Mouse (Mus musculus) layer of hippocampus, adult 8-10 months (tissue): ENCODE data around the gene Ctns. TPM values are rescaled to one million over a fixed set of nuclear protein-coding genes. Genes with fewer than 3 reads are reported as not detected.

ENCODE experiments used
- DNase-seq, 2 experiments: peaks; one replicate each; pipeline ENCODE4 v3.0.0; 2022; ENCODE audit warnings: low spot score in 2 of 2
- total RNA-seq, 4 experiments: library from RNA; stranded (reverse); gene quantifications; 2 replicates each; pipeline ENCODE4 v1.2.4; 2022

Ctns gene
- total RNA-seq, 4 experiments from 2014 or later, result 19.0 to 30.4 (median 24.5) TPM

DNA sequence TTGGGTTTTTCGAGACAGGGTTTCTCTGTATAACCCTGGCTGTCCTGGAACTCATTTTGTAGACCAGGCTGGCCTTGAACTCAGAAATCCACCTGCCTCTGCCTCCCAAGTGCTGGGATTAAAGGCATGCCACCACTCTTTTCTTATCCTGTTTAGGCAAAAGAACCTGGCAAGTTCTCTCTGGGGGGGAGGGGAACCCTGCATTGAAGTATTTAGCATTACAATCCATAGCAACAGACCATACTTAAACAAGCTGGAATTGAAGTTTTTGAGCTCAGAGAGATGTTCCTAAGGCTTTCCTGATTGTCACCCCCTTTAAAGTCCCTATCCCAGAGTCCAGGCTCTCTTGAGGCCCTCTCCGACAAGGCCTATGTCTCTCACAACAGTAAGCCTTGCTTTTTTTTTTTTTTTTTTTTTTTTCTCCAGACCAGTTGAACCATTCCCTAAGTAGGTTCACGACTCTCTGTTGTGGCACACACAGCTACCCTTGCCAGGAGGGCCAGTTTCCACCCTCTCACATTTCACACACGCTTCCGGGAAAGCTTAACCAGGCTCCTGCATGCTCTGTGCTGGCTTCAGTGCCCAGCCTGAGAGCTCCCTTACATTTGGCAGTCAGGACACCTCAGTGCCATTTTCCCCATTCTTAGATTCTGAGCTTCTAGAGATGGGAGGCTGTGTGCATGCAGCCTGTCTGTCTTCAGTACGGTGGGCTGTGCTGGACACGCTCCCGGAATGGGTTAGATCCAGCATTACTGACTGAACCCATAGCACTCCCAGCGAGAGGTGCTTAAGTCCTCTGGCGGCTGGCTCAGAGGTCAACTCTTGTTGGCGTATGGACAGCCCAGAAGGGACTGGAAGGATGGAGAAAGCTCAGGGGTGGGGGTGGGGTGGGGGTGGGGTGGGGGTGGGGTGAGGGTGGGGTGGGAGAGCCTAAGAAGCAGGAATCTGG is 52.5 kb downstream of the Ctns start:
- no peak for DNase-seq

DNA sequence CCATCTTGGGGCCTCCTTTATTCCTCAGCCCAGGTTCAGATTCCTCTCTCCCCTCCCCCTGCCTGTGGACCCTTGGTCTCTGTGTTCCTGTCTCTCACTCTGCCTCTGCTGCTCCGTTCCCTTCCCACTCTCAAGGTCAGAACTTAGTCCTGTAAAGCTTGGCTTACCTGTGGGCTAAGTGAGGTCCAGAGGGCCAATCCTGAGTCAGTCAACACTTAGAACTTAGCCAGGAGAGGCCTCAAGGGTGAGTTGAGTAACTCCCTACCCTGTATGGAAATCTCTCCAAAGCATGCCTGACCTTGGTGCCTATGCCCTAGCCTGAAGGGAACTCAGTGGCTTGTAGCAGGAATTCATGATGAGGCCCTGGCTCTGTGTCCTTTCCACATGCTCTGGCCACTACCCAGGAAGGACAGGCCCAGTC is 54.6 kb downstream of the Ctns start:
- DNase-seq, result no peak

DNA sequence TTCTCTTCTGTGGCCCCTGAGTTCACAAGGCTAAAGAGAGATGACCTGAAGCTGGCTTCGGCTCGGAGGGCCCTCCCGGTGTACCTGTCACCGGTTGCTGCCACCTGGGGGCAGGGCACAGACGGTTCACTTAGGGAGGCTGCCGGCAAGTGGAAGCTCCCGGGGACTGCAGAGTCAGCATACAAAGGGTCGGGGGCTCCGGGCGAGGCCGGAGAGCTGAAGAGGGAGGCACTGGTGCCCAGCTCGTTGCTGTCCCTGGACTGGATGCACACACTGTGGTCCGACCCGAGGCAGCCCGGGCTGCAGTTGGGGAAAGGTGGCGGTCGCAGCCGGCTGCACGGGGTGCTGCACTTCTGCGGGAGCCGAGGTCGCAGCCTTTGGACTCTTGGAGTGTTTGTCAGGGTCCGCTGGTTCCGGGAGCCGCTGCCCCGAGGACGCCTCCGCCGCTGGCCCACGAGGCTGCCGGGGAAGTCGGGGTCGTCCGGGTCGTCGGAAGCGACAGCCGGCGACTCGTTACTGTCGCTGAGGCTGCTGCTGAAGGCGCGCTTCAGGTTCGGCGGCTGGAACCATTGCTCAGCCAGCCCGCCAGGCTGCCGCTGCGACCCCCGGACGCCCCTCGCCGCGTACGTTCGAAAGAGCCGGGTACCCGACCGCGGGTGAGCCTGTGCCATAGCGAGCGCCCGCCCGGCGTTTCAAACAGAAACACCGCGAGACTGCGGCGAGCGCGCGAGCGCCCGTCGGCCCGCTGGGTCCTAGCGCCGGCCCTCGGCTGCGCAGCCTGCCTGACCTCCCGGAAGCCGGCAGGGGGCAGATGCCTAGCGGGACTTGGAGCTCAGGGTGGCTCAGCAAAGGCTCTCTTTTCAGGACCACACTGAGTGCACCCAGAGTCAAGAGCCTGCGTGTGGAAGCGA is 61.0 kb downstream of the Ctns start, which contains the start of gene Haspin:
Gene Haspin, minus strand, starts transcription at position 704 of the 911 bp plus-strand sequence.
- DNase-seq, result peak; percentile 81 to 83

DNA sequence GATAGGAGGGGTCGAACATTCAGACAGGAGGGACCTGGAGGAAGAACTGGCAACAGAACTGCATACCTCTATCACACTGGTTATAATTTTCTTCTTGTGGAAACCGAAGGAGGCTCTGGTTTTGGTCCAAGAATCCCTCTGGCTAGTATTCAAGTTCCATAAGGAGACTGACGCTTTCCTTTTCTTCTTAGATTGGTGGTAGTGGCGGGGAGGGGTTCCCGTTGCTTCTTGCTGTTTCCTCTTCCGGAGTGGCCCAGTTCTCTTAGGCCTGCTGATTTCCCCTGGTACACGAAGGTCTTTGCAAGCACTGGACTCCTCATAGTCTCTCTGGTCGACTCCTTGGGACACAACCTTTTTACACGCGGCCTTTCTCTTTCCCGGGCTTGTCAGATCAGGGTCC is 61.7 kb downstream of the Ctns start:
- DNase-seq, result no peak

DNA sequence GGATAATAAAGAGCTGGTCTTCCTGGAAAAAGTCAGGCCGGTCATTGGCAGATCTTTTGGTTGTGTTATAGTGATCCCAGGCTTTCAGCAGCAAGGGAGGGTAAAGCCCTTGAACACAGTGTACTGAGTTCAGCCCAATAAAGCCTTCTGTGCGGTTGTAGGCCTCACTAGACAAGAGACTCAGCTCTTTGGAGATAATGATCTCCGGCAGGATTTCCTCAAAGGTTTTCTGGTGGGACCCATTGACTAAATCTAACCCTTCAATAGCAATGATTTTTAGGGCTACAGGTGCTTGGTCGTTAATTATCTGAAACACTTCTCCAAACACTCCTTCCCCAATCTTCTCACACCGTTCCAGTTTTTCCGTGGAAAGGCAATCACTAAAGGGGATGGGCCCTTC is 62.3 kb downstream of the Ctns start:
- no peak for DNase-seq

DNA sequence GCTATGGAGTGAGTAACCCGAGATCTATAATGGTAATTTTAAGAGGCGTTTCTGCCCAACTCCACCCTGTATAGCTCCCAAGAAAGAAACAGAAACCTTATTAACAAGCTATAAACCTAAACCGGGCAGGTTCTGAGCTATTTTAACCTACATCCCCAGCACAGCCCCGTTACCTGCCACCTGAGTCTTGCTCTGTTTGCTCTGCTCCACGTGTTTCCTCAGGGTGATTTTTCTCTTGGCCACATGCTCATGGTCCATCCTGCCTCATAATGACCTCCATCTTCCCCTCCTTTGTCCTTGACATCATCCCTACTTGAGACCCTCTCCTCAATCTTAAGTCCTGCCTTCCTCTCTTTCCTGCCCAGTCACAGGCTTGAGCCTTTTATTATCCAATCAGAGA is 64.6 kb downstream of the Ctns start:
- no peak for DNase-seq

Other genes starting within 250 kb of the Ctns start
- 1 to 10 TPM; 6.0 to 8.9 (median 6.3) TPM for gene Atp2a3, start 237.9 kb downstream of the Ctns start, total RNA-seq
- gene P2rx1, start 199.9 kb downstream of the Ctns start, total RNA-seq, result under 1 TPM in 3 of 4 experiments, not detected in 1; 0.45 to 0.55 (median 0.54) TPM
- gene Camkk1, start 180.0 kb downstream of the Ctns start, total RNA-seq, result 100 to 1,000 TPM; 123 to 167 (median 149) TPM
- 10 to 100 TPM in 3 of 4 experiments, 1 to 10 TPM in 1; 9.3 to 12.1 (median 11.3) TPM for gene Ncbp3, start 151.3 kb downstream of the Ctns start, total RNA-seq
- gene Itgae, start 108.5 kb downstream of the Ctns start, total RNA-seq, result under 1 TPM; 0.16 to 0.21 (median 0.18) TPM
- under 1 TPM in 3 of 4 experiments, not detected in 1; 0.19 to 0.48 (median 0.25) TPM for gene Haspin, start 60.7 kb downstream of the Ctns start, total RNA-seq
- gene P2rx5, start 38.6 kb downstream of the Ctns start, total RNA-seq, result 1 to 10 TPM; 1.7 to 4.1 (median 2.8) TPM
- 10 to 100 TPM; 39.6 to 49.2 (median 44.0) TPM for gene Emc6, start 22.0 kb downstream of the Ctns start, total RNA-seq
- gene Tax1bp3, start 22.0 kb downstream of the Ctns start, total RNA-seq, result 10 to 100 TPM in 2 of 4 experiments, 1 to 10 TPM in 2; 7.9 to 13.1 (median 10.5) TPM
- gene Shpk, start 418 bp upstream of the Ctns start, total RNA-seq, result 1 to 10 TPM; 3.3 to 5.1 (median 4.2) TPM
- gene Trpv1, start 35.2 kb upstream of the Ctns start, total RNA-seq, result not detected
- under 1 TPM; 0.49 to 0.67 (median 0.58) TPM for gene Trpv3, start 68.3 kb upstream of the Ctns start, total RNA-seq
- gene Aspa, start 130.6 kb upstream of the Ctns start, total RNA-seq, result 10 to 100 TPM; 15.1 to 20.2 (median 18.3) TPM
- not detected for gene Gm49340, start 130.7 kb upstream of the Ctns start, total RNA-seq
- under 1 TPM in 1 of 4 experiments, not detected in 3; 0.29 TPM for gene Spata22, start 130.7 kb upstream of the Ctns start, total RNA-seq
- not detected for gene Olfr20, start 151.7 kb upstream of the Ctns start, total RNA-seq
- not detected for gene Olfr376, start 172.2 kb upstream of the Ctns start, total RNA-seq
- gene Olfr1, start 200.6 kb upstream of the Ctns start, total RNA-seq, result not detected
- not detected for gene Olfr378, start 229.4 kb upstream of the Ctns start, total RNA-seq